Mouse (Mus musculus) erythroblast, embryonic 14.5 days (primary cell): ENCODE measurements around the gene Hc.

Experiments
- GATA1 ChIP-seq: IDR thresholded peaks from 2 replicates; pipeline ENCODE4 v1.6.1; 2012; ENCODE audit warnings: low read length, inconsistent platforms, mixed read lengths
- TAL1 ChIP-seq: IDR thresholded peaks from 3 replicates; pipeline ENCODE4 v1.6.1; 2012; ENCODE audit warnings: low read length, inconsistent platforms, mixed read lengths

GRCm38 (mm10) chr2:35048851-35049250 lies 12.4 kb downstream of the Hc start:
- TF ChIP-seq GATA1 (no peak), TAL1 (no peak)
